Mouse (Mus musculus): ENCODE results near the gene Hyou1.

DNA sequence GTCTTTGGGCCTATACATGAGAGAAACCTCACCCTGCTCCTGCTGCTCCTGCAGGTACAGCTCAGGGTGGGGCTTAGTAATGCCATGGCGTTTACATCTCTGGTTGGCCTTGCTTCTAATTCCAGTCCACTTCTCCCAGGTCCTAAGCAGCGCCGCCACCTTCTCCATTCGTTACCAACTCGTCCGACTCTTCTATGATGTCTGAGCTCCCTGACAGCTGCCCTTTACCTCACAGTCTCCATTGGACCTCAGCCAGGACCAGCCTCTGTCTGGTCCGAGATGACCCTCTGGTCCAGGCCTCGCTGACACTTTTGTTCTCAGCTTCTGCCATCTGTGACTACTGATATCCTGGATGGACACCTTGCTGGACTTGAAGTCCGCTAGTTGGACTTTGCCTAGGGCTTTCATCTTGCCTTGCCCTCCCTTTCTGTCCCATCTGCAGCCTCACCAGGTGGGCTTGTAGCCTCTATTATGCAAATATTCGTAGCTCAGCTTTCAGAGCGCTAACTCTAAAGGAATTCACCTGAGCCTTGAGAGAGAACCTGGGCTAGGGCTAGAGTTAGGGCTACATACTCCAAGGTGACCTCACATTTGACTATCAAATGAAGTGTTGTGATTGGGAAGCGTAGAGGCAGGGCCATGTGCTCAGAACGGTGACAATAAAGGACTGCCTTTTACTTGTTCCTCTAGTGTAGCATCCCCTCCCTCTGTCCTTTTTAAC, 46.2 kb upstream of the Hyou1 start:
- TF ChIP-seq POLR2A (IDR thresholded peaks at IDR 0.05; ENCODE audit: borderline replicate concordance, low read depth, low read length) (no peak), CTCF (IDR thresholded peaks at IDR 0.05; ENCODE audit: low read depth, low read length) (no peak)
